21 mouse cellular contexts compared by ENCODE assay signal in genomic region chr4:88480130-88480529, GRCm38 (mm10). TPM values are rescaled to one million over a fixed set of nuclear protein-coding genes. Genes with fewer than 3 reads are reported as not detected.
DNase-seq lines count a peak whose midpoint lies in the region; ATAC-seq lines count a peak whose summit lies in the region.
"Had no signal": no experiment of that assay in that cellular context is flagged by ENCODE, and none has a peak within 500 bp of the region (broad histone marks: within the 10 kb centered on the region; RNA-seq: fewer than 3 reads in every experiment).

No protein-coding gene starts in this region.

- DNase-seq in heart, adult 11 months: peak; percentile 89
- no peak for DNase-seq in heart, embryonic 10.5 days (ENCODE audit: low spot score)
- peak; percentile 35 for DNase-seq in lung, postnatal 10 days
- DNase-seq in lung, postnatal 25 days (ENCODE audit: low spot score): no peak
- DNase-seq in urinary bladder, adult 2 months (ENCODE audit: low spot score): no peak
- DNase-seq: adrenal gland, adult 8-10 months; cerebellum, adult 9-11 months; gastrocnemius, adult 2 months; heart, postnatal 4 days; kidney, postnatal 25 days; left cerebral cortex, postnatal 4 days had no signal

- 76% methylated on average over 6 of the region's 6 CpGs for WGBS in heart, embryonic 10.5 days
- 35% methylated on average over 6 of the region's 6 CpGs for WGBS in embryonic facial prominence, embryonic 15.5 days
- WGBS in stomach, embryonic 15.5 days: 57% methylated on average over 6 of the region's 6 CpGs
- WGBS in neural tube, embryonic 15.5 days: 82% methylated on average over 6 of the region's 6 CpGs

- no peaks in the 10 kb centered on the region for H3K36me3 ChIP-seq in heart, embryonic 10.5 days
- H3K36me3 ChIP-seq in embryonic facial prominence, embryonic 15.5 days: no peaks in the 10 kb centered on the region
- H3K36me3 ChIP-seq in stomach, embryonic 15.5 days: no peaks in the 10 kb centered on the region
- H3K36me3 ChIP-seq in neural tube, embryonic 15.5 days: no peaks in the 10 kb centered on the region
- H3K36me3 ChIP-seq: midbrain, embryonic 15.5 days; neural tube, embryonic 12.5 days had no signal

- H3K9ac ChIP-seq in embryonic facial prominence, embryonic 15.5 days: no peak overlapping the region
- no peak overlapping the region for H3K9ac ChIP-seq in stomach, embryonic 15.5 days
- no peak overlapping the region for H3K9ac ChIP-seq in neural tube, embryonic 15.5 days (replicated peaks)
- H3K9ac ChIP-seq: midbrain, embryonic 15.5 days; neural tube, embryonic 12.5 days had no signal

- no peak overlapping the region for H3K4me2 ChIP-seq in embryonic facial prominence, embryonic 15.5 days (replicated peaks)
- H3K4me2 ChIP-seq in stomach, embryonic 15.5 days: no peak overlapping the region
- no peak overlapping the region for H3K4me2 ChIP-seq in neural tube, embryonic 15.5 days
- H3K4me2 ChIP-seq: heart, embryonic 11.5 days; midbrain, embryonic 15.5 days; neural tube, embryonic 12.5 days had no signal

- no peak overlapping the region for H3K27ac ChIP-seq in heart, embryonic 10.5 days
- H3K27ac ChIP-seq in embryonic facial prominence, embryonic 15.5 days (replicated peaks): peak overlapping the region; percentile 63
- H3K27ac ChIP-seq in stomach, embryonic 15.5 days: 0 out of 2 replicates have a peak overlapping the region, but pooled peaks have one; percentile 22
- no peak overlapping the region for H3K27ac ChIP-seq in neural tube, embryonic 15.5 days (replicated peaks)
- H3K27ac ChIP-seq: gastrocnemius, adult 2 months; midbrain, embryonic 15.5 days; neural tube, embryonic 12.5 days had no signal

- H3K9me3 ChIP-seq in heart, embryonic 10.5 days: no peaks in the 10 kb centered on the region
- no peaks in the 10 kb centered on the region for H3K9me3 ChIP-seq in embryonic facial prominence, embryonic 15.5 days (replicated peaks)
- H3K9me3 ChIP-seq in stomach, embryonic 15.5 days: no peaks in the 10 kb centered on the region
- no peaks in the 10 kb centered on the region for H3K9me3 ChIP-seq in neural tube, embryonic 15.5 days (replicated peaks)
- H3K9me3 ChIP-seq: midbrain, embryonic 15.5 days; neural tube, embryonic 12.5 days had no signal

- ATAC-seq in embryonic facial prominence, embryonic 15.5 days (ENCODE audit: insufficient number of reproducible peaks, low FRiP score, low TSS enrichment, low read depth): peak; percentile 65
- no peak for ATAC-seq in stomach, embryonic 15.5 days (ENCODE audit: insufficient read depth, low FRiP score, low read depth)
- ATAC-seq in neural tube, embryonic 15.5 days (ENCODE audit: low FRiP score): no peak
- ATAC-seq: forebrain, embryonic 14.5 days; inflammation-experienced regulatory T-cells, adult 6 months; midbrain, embryonic 15.5 days had no signal

- H3K27me3 ChIP-seq in heart, embryonic 10.5 days (ENCODE audit: insufficient read depth, poor library complexity, severe bottlenecking): no peaks in the 10 kb centered on the region
- no peaks in the 10 kb centered on the region for H3K27me3 ChIP-seq in embryonic facial prominence, embryonic 15.5 days
- H3K27me3 ChIP-seq in stomach, embryonic 15.5 days (replicated peaks): no peaks in the 10 kb centered on the region
- no peaks in the 10 kb centered on the region for H3K27me3 ChIP-seq in neural tube, embryonic 15.5 days (replicated peaks)
- H3K27me3 ChIP-seq: midbrain, embryonic 15.5 days; neural tube, embryonic 12.5 days had no signal

- peaks cover 12% of the 10 kb centered on the region for H3K4me1 ChIP-seq in heart, embryonic 10.5 days
- H3K4me1 ChIP-seq in embryonic facial prominence, embryonic 15.5 days: peaks cover 11% of the 10 kb centered on the region; the same call in 1 of the 2 replicates
- peaks cover 4% of the 10 kb centered on the region; the same call in 1 of the 2 replicates for H3K4me1 ChIP-seq in stomach, embryonic 15.5 days
- no peaks in the 10 kb centered on the region for H3K4me1 ChIP-seq in neural tube, embryonic 15.5 days
- H3K4me1 ChIP-seq: midbrain, embryonic 15.5 days; neural tube, embryonic 12.5 days had no signal

- H3K4me3 ChIP-seq in heart, embryonic 10.5 days: no peak overlapping the region
- no peak overlapping the region for H3K4me3 ChIP-seq in embryonic facial prominence, embryonic 15.5 days (replicated peaks)
- no peak overlapping the region for H3K4me3 ChIP-seq in stomach, embryonic 15.5 days (replicated peaks)
- no peak overlapping the region for H3K4me3 ChIP-seq in neural tube, embryonic 15.5 days (replicated peaks)
- H3K4me3 ChIP-seq: gastrocnemius, adult 2 months; midbrain, embryonic 15.5 days; neural tube, embryonic 12.5 days had no signal

RNA-seq across cellular contexts. Expression of gene Hacd4, which starts 41.4 kb away (rescaled TPM):
- polyA plus RNA-seq in heart, embryonic 10.5 days (2016; fragmentation: Nextera tagmentation; extraction: Ambion mirVana): 5.5 and 8.2 TPM in 2 replicates
- 11.8 and 12.1 TPM in 2 replicates for polyA plus RNA-seq in embryonic facial prominence, embryonic 15.5 days (2015; fragmentation: Nextera tagmentation; extraction: Ambion mirVana)
- 12.0 and 13.4 TPM in 2 replicates for polyA plus RNA-seq in stomach, embryonic 15.5 days (2015; fragmentation: Nextera tagmentation; extraction: Ambion mirVana)
- 4.3 and 5.5 TPM in 2 replicates for polyA plus RNA-seq in neural tube, embryonic 15.5 days (2015; fragmentation: Nextera tagmentation; extraction: Ambion mirVana)
- 13.1 and 15.5 TPM in 2 replicates for polyA plus RNA-seq in urinary bladder, adult 2 months (2012; rRNA removed)

RNA-seq across cellular contexts. Expression of gene Ifnb1, which starts 42.4 kb away (rescaled TPM):
- not detected in 2 replicates for polyA plus RNA-seq in heart, embryonic 10.5 days (2016; fragmentation: Nextera tagmentation; extraction: Ambion mirVana)
- not detected in 2 replicates for polyA plus RNA-seq in embryonic facial prominence, embryonic 15.5 days (2015; fragmentation: Nextera tagmentation; extraction: Ambion mirVana)
- not detected in 2 replicates for polyA plus RNA-seq in stomach, embryonic 15.5 days (2015; fragmentation: Nextera tagmentation; extraction: Ambion mirVana)
- polyA plus RNA-seq in neural tube, embryonic 15.5 days (2015; fragmentation: Nextera tagmentation; extraction: Ambion mirVana): not detected in 2 replicates
- polyA plus RNA-seq in urinary bladder, adult 2 months (2012; rRNA removed): not detected in 2 replicates
- polyA plus RNA-seq: forebrain, embryonic 14.5 days; heart, embryonic 11.5 days; inflammation-experienced regulatory T-cells, adult 6 months; lung, embryonic 16.5 days; midbrain, embryonic 15.5 days; neural tube, embryonic 12.5 days; small intestine, adult 2 months had no signal

Comparison
In these comparisons a context has a peak if more than half of its experiments do, and no peak if none do; other contexts are left out.
1. DNase-seq: peak in heart, adult 11 months (single experiment) and lung, postnatal 10 days (single experiment); none in heart, embryonic 10.5 days (single experiment), lung, postnatal 25 days (single experiment) and urinary bladder, adult 2 months (single experiment).
2. H3K27ac ChIP-seq: peak in embryonic facial prominence, embryonic 15.5 days (single experiment) and stomach, embryonic 15.5 days (single experiment); none in heart, embryonic 10.5 days (single experiment) and neural tube, embryonic 15.5 days (single experiment).